Mouse (Mus musculus): ENCODE results near the gene Gm49333. TPM values are rescaled to one million over a fixed set of nuclear protein-coding genes. Genes with fewer than 3 reads are reported as not detected.

Gene Gm49333
- total and polyA plus RNA-seq, 3 experiments, result not detected

DNA sequence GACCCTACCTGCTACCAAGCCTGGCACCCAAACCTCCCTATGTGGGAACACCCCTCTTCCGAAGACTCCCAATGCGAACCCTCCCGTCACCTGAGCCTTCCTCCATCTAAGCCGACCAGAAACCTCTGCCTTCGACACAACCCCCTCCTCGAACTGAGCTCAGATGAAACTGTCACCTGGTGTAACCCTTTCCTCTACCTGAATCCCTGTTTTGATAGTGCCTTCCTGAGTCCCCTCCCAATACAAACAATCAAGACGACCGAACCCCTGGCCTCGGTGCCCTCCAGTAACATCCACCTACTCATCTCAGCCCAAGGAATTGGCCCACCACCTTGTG is 9.0 kb downstream of the Gm49333 start:
- H3K36me3 ChIP-seq (ENCODE audit: control insufficient read depth in 1 of 2, insufficient read depth in 2 of 2, low read length in 2 of 2), result peaks cover 0 to 11% of the 10 kb centered on the region in 2 experiments; a peak in 2 of 4 replicates

GRCm38 (mm10) chr16:20620751-20621190 is 9.4 kb downstream of the Gm49333 start:
- H3K27me3 ChIP-seq (ENCODE audit: control insufficient read depth in 1 of 2, insufficient read depth in 2 of 2, low read length in 2 of 2), result no peaks in the 10 kb centered on the region; a peak in 1 of 4 replicates
- peaks cover 4% of the 10 kb centered on the region; the same call in 1 of the 2 replicates for H3K79me2 ChIP-seq (ENCODE audit: control insufficient read depth, insufficient read depth, low read length, poor library complexity)
- peak overlapping the region; percentile 67 for H3K9ac ChIP-seq (ENCODE audit: control insufficient read depth, low read depth, low read length, poor library complexity, severe bottlenecking)
- H3K36me3 ChIP-seq (ENCODE audit: control insufficient read depth in 1 of 2, insufficient read depth in 2 of 2, low read length in 2 of 2), result peaks cover 0 to 12% of the 10 kb centered on the region in 2 experiments; a peak in 2 of 4 replicates
- H3K4me3 ChIP-seq (ENCODE audit: control insufficient read depth in 1 of 2, insufficient read depth in 1 of 2, low read depth in 2 of 2, low read length in 2 of 2), result peak overlapping the region; percentile 61 to 68
- H3K4me1 ChIP-seq (ENCODE audit: control insufficient read depth in 1 of 2, insufficient read depth in 2 of 2, low read length in 2 of 2), result peaks cover 0 to 8% of the 10 kb centered on the region in 2 experiments; a peak in 2 of 4 replicates
- no peaks in the 10 kb centered on the region for H3K9me3 ChIP-seq (replicated peaks; ENCODE audit: insufficient read depth, low read length)
- H3K27ac ChIP-seq (ENCODE audit: control insufficient read depth, low read depth, low read length), result peak overlapping the region; percentile 46; the same call in 1 of the 2 replicates
- TF ChIP-seq ZMIZ1 (IDR thresholded peaks at IDR 0.05; ENCODE audit: low read depth, low read length), result no peak
- no peak for TF ChIP-seq MAX (IDR thresholded peaks at IDR 0.05; ENCODE audit: low read length)
- TF ChIP-seq MXI1 (IDR thresholded peaks at IDR 0.05; ENCODE audit: low read depth, low read length), result no peak
- TF ChIP-seq E2F4 (IDR thresholded peaks at IDR 0.05; ENCODE audit: borderline replicate concordance, low read depth, low read length), result no peak
- TF ChIP-seq HCFC1 (IDR thresholded peaks at IDR 0.05; ENCODE audit: low read depth, low read length), result no peak
- no peak for TF ChIP-seq JUND (IDR thresholded peaks at IDR 0.05; ENCODE audit: low read depth, low read length)
- no peak for TF ChIP-seq UBTF (IDR thresholded peaks at IDR 0.05; ENCODE audit: borderline replicate concordance, insufficient read depth, low read depth, low read length)
- TF ChIP-seq KAT2A (conservative IDR thresholded peaks at IDR 0.05; ENCODE audit: low read depth, low read length), result no peak
- no peak for TF ChIP-seq GABPA (IDR thresholded peaks at IDR 0.05; ENCODE audit: low read depth, low read length)
- no peak for TF ChIP-seq MAFK (IDR thresholded peaks at IDR 0.05; ENCODE audit: borderline replicate concordance, low read depth, low read length)
- peak; percentile 42 for DNase-seq (ENCODE audit: low read depth, low spot score)

More for the DNA sequence above, 9.0 kb downstream of the Gm49333 start:
- Histone ChIP-seq H3K79me2 (ENCODE audit: control insufficient read depth, insufficient read depth, low read length, poor library complexity) (peaks cover 4% of the 10 kb centered on the region; the same call in 1 of the 2 replicates), H3K9ac (ENCODE audit: control insufficient read depth, low read depth, low read length, poor library complexity, severe bottlenecking) (no peak overlapping the region), H3K27me3 (ENCODE audit: control insufficient read depth in 1 of 2, insufficient read depth in 2 of 2, low read length in 2 of 2) (no peaks in the 10 kb centered on the region; a peak in 1 of 4 replicates), H3K27ac (ENCODE audit: control insufficient read depth, low read depth, low read length) (no peak overlapping the region), H3K4me3 (ENCODE audit: control insufficient read depth in 1 of 2, insufficient read depth in 1 of 2, low read depth in 2 of 2, low read length in 2 of 2) (no peak overlapping the region), H3K4me1 (ENCODE audit: control insufficient read depth in 1 of 2, insufficient read depth in 2 of 2, low read length in 2 of 2) (peaks cover 0 to 8% of the 10 kb centered on the region in 2 experiments; a peak in 2 of 4 replicates), H3K9me3 (replicated peaks; ENCODE audit: insufficient read depth, low read length) (no peaks in the 10 kb centered on the region)
- peak; percentile 40 for DNase-seq (ENCODE audit: low read depth, low spot score)
- TF ChIP-seq POLR2AphosphoS2 (IDR thresholded peaks at IDR 0.05; ENCODE audit: low read length) (0 out of 2 replicates have a peak, but pooled peaks have one; percentile 27), RAD21 (IDR thresholded peaks at IDR 0.05; ENCODE audit: low read depth, low read length) (no peak)

- H3K27ac ChIP-seq (ENCODE audit: control insufficient read depth, low read depth, low read length), result peak within 1 kb of the TSS; percentile 81
- H3K79me2 ChIP-seq (ENCODE audit: control insufficient read depth, insufficient read depth, low read length, poor library complexity), result peaks cover 4% of the 10 kb centered on the region; the same call in 1 of the 2 replicates
- peaks cover 0 to 11% of the 10 kb centered on the region in 2 experiments; a peak in 2 of 4 replicates for H3K4me1 ChIP-seq (ENCODE audit: control insufficient read depth in 1 of 2, insufficient read depth in 2 of 2, low read length in 2 of 2)
- peak within 1 kb of the TSS; percentile 61 to 83 for H3K4me3 ChIP-seq (ENCODE audit: control insufficient read depth in 1 of 2, insufficient read depth in 1 of 2, low read depth in 2 of 2, low read length in 2 of 2)
- no peaks in the 10 kb centered on the region for H3K9me3 ChIP-seq (replicated peaks; ENCODE audit: insufficient read depth, low read length)
- peak; percentile 79 for DNase-seq (ENCODE audit: low read depth, low spot score)
- peaks cover 0 to 13% of the 10 kb centered on the region in 2 experiments; a peak in 2 of 4 replicates for H3K36me3 ChIP-seq (ENCODE audit: control insufficient read depth in 1 of 2, insufficient read depth in 2 of 2, low read length in 2 of 2)
- H3K9ac ChIP-seq (ENCODE audit: control insufficient read depth, low read depth, low read length, poor library complexity, severe bottlenecking), result peak within 1 kb of the TSS; percentile 92
- no peaks in the 10 kb centered on the region; a peak in 1 of 4 replicates for H3K27me3 ChIP-seq (ENCODE audit: control insufficient read depth in 1 of 2, insufficient read depth in 2 of 2, low read length in 2 of 2)
- peak; percentile 25; the same call in 1 of the 2 replicates for TF ChIP-seq NELFE (IDR thresholded peaks at IDR 0.05; ENCODE audit: low read depth, low read length)
- no peak for TF ChIP-seq ZC3H11A (IDR thresholded peaks at IDR 0.05; ENCODE audit: low read depth, low read length)
- no peak for TF ChIP-seq ELF1 (IDR thresholded peaks at IDR 0.05; ENCODE audit: low read depth, low read length)
- no peak for TF ChIP-seq CHD2 (IDR thresholded peaks at IDR 0.05; ENCODE audit: low read length)
- no peak for TF ChIP-seq EP300 (IDR thresholded peaks at IDR 0.05; ENCODE audit: low read depth in 1 of 2, low read length in 2 of 2)
- TF ChIP-seq UBTF (IDR thresholded peaks at IDR 0.05; ENCODE audit: borderline replicate concordance, insufficient read depth, low read depth, low read length), result no peak
- no peak for TF ChIP-seq TBP (IDR thresholded peaks at IDR 0.05; ENCODE audit: low read depth, low read length)
- no peak; the same call in 1 of the 2 replicates for TF ChIP-seq HCFC1 (IDR thresholded peaks at IDR 0.05; ENCODE audit: low read depth, low read length)
- no peak for TF ChIP-seq RAD21 (IDR thresholded peaks at IDR 0.05; ENCODE audit: low read depth, low read length)
- no peak for TF ChIP-seq GATA1 (IDR thresholded peaks at IDR 0.05; ENCODE audit: low read depth, low read length)
- TF ChIP-seq MAX (IDR thresholded peaks at IDR 0.05; ENCODE audit: low read length), result peak; percentile 45; the same call in 1 of the 2 replicates
- TF ChIP-seq TAL1 (IDR thresholded peaks at IDR 0.05; ENCODE audit: low read length), result no peak
- no peak for TF ChIP-seq SMC3 (IDR thresholded peaks at IDR 0.05; ENCODE audit: low read depth, low read length)
- no peak for TF ChIP-seq ZNF384 (IDR thresholded peaks at IDR 0.05; ENCODE audit: low read depth, low read length)
- no peak for TF ChIP-seq CHD1 (IDR thresholded peaks at IDR 0.05; ENCODE audit: low read depth, low read length)
- no peak for TF ChIP-seq MAZ (IDR thresholded peaks at IDR 0.05; ENCODE audit: low read depth, low read length)
Observed at GRCm38 (mm10) chr16:20621191-20621990, 10.0 kb downstream of the Gm49333 start, which contains the start of gene Camk2n2. Gene Camk2n2, minus strand, starts transcription at chr16:20621287.

All from MEL (cell line).